Mouse (Mus musculus) limb, embryonic 11.5 days (tissue): Measurements from ENCODE around the gene Clec2g. TPM values are rescaled to one million over a fixed set of nuclear protein-coding genes. Genes with fewer than 3 reads are reported as not detected.
"Not testable (repeated sequence)": the region's sequence is repeated elsewhere in the genome, so short reads cannot be mapped to it uniquely, and the experiment has no call there.

Source experiments
- ATAC-seq: fragments of 200-750 bp; cut with Nextera tagmentation; 2 replicates; pipeline ENCODE4 v1.8.0; 2017; ENCODE audit warnings: low read depth; ENCODE audit not compliant: insufficient number of reproducible peaks, low FRiP score, low TSS enrichment
- DNase-seq: peaks from one replicate; pipeline ENCODE4 v3.0.0-alpha.2; 2015; ENCODE audit warnings: low spot score
- H3K27ac ChIP-seq: fragments of 300-500 bp; sonication (generic); replicated peaks from 2 replicates; pipeline ENCODE4 v1.5.1; 2014; ENCODE audit warnings: low read depth, mild to moderate bottlenecking, low read length
- H3K27me3 ChIP-seq: fragments of 300-500 bp; sonication (generic); 2 replicates; pipeline ENCODE4 v1.6.1; 2014; ENCODE audit warnings: mild to moderate bottlenecking, low read length, mixed read lengths; ENCODE audit not compliant: control insufficient read depth, insufficient read depth
- H3K36me3 ChIP-seq: fragments of 300-500 bp; sonication (generic); 2 replicates; pipeline ENCODE4 v1.6.1; 2014; ENCODE audit warnings: mild to moderate bottlenecking, low read length, moderate library complexity, mixed read lengths; ENCODE audit not compliant: control insufficient read depth, insufficient read depth
- H3K4me1 ChIP-seq: fragments of 300-500 bp; sonication (generic); 2 replicates; pipeline ENCODE4 v1.6.1; 2014; ENCODE audit warnings: low read length, mixed read lengths; ENCODE audit not compliant: control insufficient read depth, insufficient read depth
- H3K4me2 ChIP-seq: fragments of 300-500 bp; sonication (generic); 2 replicates; pipeline ENCODE4 v1.6.1; 2014; ENCODE audit warnings: low read depth, mild to moderate bottlenecking, moderate library complexity; ENCODE audit not compliant: severe bottlenecking
- H3K4me3 ChIP-seq: fragments of 300-500 bp; sonication (generic); 2 replicates; pipeline ENCODE4 v1.5.1; 2014; ENCODE audit warnings: low read depth, low read length
- H3K9ac ChIP-seq: fragments of 300-500 bp; sonication (generic); 2 replicates; pipeline ENCODE4 v1.6.1; 2014; ENCODE audit warnings: mild to moderate bottlenecking, low read length
- H3K9me3 ChIP-seq: fragments of 300-500 bp; sonication (generic); 2 replicates; pipeline ENCODE4 v1.6.1; 2016; ENCODE audit warnings: low read length; ENCODE audit not compliant: control insufficient read depth
- WGBS: fragments of 180-500 bp; shearing (Covaris S2); extraction: QIAGEN DNeasy Blood & Tissue Kit; methylation state at CpG from one replicate; pipeline ENCODE4 v1.1.7; 2014; 5-methylcytosine and 5-hydroxymethylcytosine counted together
- polyA plus RNA-seq: library from polyadenylated mRNA; unstranded; fragments of >200 nt; fragmentation: Nextera tagmentation; extraction: Ambion mirVana; gene quantifications from 2 replicates; pipeline ENCODE4 v1.2.1, GENCODE M21; 2014

Clec2g gene
- polyA plus RNA-seq, 1 experiment from 2014 or later = not detected

- no peaks in the 10 kb centered on the region for H3K27me3 ChIP-seq
- no peak overlapping the region for H3K9ac ChIP-seq
- no peak overlapping the region for H3K27ac ChIP-seq
- no peaks in the 10 kb centered on the region for H3K36me3 ChIP-seq
- no peak overlapping the region for H3K4me3 ChIP-seq
- ATAC-seq = no peak
- WGBS = 81% methylated on average over 2 of the region's 2 CpGs
- DNase-seq = no peak
- H3K4me2 ChIP-seq = no peak overlapping the region
- H3K4me1 ChIP-seq = no peaks in the 10 kb centered on the region
- no peaks in the 10 kb centered on the region for H3K9me3 ChIP-seq
Observed at GRCm38 (mm10) chr6:128917322-128917721, 16.9 kb upstream of the Clec2g start.

GRCm38 (mm10) chr6:128933050-128933449 is 1.1 kb upstream of the Clec2g start:
- H3K4me1 ChIP-seq = no peaks in the 10 kb centered on the region
- no peak overlapping the region for H3K4me2 ChIP-seq
- ATAC-seq (peak; percentile 26; the same call in 1 of the 2 replicates), DNase-seq (no peak)
- no peaks in the 10 kb centered on the region for H3K27me3 ChIP-seq
- no peak overlapping the region for H3K4me3 ChIP-seq
- H3K36me3 ChIP-seq = no peaks in the 10 kb centered on the region
- no peak overlapping the region for H3K9ac ChIP-seq
- 71% methylated on average over 2 of the region's 2 CpGs for WGBS
- H3K27ac ChIP-seq = no peak overlapping the region; the same call in 1 of the 2 replicates
- H3K9me3 ChIP-seq = no peaks in the 10 kb centered on the region

GRCm38 (mm10) chr6:128935889-128936665 is 1.9 kb downstream of the Clec2g start:
- not testable (repeated sequence) for ATAC-seq, H3K27ac ChIP-seq, H3K9ac ChIP-seq, H3K4me3 ChIP-seq, H3K4me2 ChIP-seq, H3K27me3 ChIP-seq, H3K36me3 ChIP-seq, DNase-seq, H3K9me3 ChIP-seq, H3K4me1 ChIP-seq
- WGBS = 88% methylated on average over 4 of the region's 13 CpGs

GRCm38 (mm10) chr6:128941646-128942421 is 7.7 kb downstream of the Clec2g start:
- Histone ChIP-seq H3K27ac (no peak overlapping the region), H3K4me3 (no peak overlapping the region), H3K4me1 (no peaks in the 10 kb centered on the region), H3K9ac (no peak overlapping the region), H3K36me3 (no peaks in the 10 kb centered on the region), H3K4me2 (no peak overlapping the region), H3K27me3 (no peaks in the 10 kb centered on the region), H3K9me3 (no peaks in the 10 kb centered on the region; the same call in 1 of the 2 replicates)
- no peak for DNase-seq
- 0 out of 2 replicates have a peak, but pooled peaks have one; percentile 21 for ATAC-seq
- 87% methylated on average over 5 of the region's 5 CpGs for WGBS

- no peak overlapping the region for H3K27ac ChIP-seq
- DNase-seq = no peak
- 84% methylated on average over 3 of the region's 3 CpGs for WGBS
- no peaks in the 10 kb centered on the region; the same call in 1 of the 2 replicates for H3K9me3 ChIP-seq
- H3K4me3 ChIP-seq = no peak overlapping the region
- H3K4me1 ChIP-seq = no peaks in the 10 kb centered on the region
- no peaks in the 10 kb centered on the region for H3K36me3 ChIP-seq
- H3K27me3 ChIP-seq = no peaks in the 10 kb centered on the region
- H3K4me2 ChIP-seq = no peak overlapping the region
- no peak for ATAC-seq
- H3K9ac ChIP-seq = no peak overlapping the region
Observed at GRCm38 (mm10) chr6:128945564-128945963, 11.4 kb downstream of the Clec2g start.

GRCm38 (mm10) chr6:128961110-128961509 is 26.9 kb downstream of the Clec2g start:
- H3K9me3 ChIP-seq = no peaks in the 10 kb centered on the region
- H3K4me3 ChIP-seq = no peak overlapping the region
- no peak overlapping the region for H3K4me2 ChIP-seq
- ATAC-seq (no peak), DNase-seq (no peak)
- H3K27ac ChIP-seq = no peak overlapping the region
- no peaks in the 10 kb centered on the region for H3K36me3 ChIP-seq
- no peaks in the 10 kb centered on the region for H3K4me1 ChIP-seq
- no peaks in the 10 kb centered on the region for H3K27me3 ChIP-seq
- 94% methylated on average over 1 of the region's 1 CpGs for WGBS
- H3K9ac ChIP-seq = no peak overlapping the region

- not testable (repeated sequence) for H3K27ac ChIP-seq, DNase-seq, H3K4me2 ChIP-seq, H3K4me1 ChIP-seq, H3K36me3 ChIP-seq, H3K4me3 ChIP-seq, H3K27me3 ChIP-seq, ATAC-seq, H3K9me3 ChIP-seq, H3K9ac ChIP-seq
- WGBS = 85% methylated on average over 2 of the region's 2 CpGs
Observed at GRCm38 (mm10) chr6:128962108-128962507, 27.9 kb downstream of the Clec2g start.

GRCm38 (mm10) chr6:128964519-128964918 is 30.3 kb downstream of the Clec2g start:
- H3K4me2 ChIP-seq = no peak overlapping the region
- no peaks in the 10 kb centered on the region for H3K36me3 ChIP-seq
- H3K9me3 ChIP-seq = no peaks in the 10 kb centered on the region
- no peak for ATAC-seq
- H3K27ac ChIP-seq = no peak overlapping the region
- no peaks in the 10 kb centered on the region for H3K27me3 ChIP-seq
- no peak overlapping the region for H3K4me3 ChIP-seq
- DNase-seq = no peak
- H3K9ac ChIP-seq = no peak overlapping the region
- H3K4me1 ChIP-seq = no peaks in the 10 kb centered on the region
